Mouse (Mus musculus) liver, postnatal 0 days (tissue): ENCODE measurements at regions not wholly inside any gene's neighbourhood (a gene's known extent, or its start where the extent isn't known, plus 50 kb on each side); places are given as distances from the start of the nearest gene placed in this dataset.

ENCODE experiments used
- CTCF ChIP-seq: sonication (generic); IDR thresholded peaks from 2 replicates; pipeline ENCODE4 v1.5.1; 2016; ENCODE audit warnings: antibody characterized with exemption, low read depth
- EP300 ChIP-seq: IDR thresholded peaks from 2 replicates; pipeline ENCODE4 v1.6.1; 2016; ENCODE audit warnings: antibody characterized with exemption, low read depth, mild to moderate bottlenecking

DNA sequence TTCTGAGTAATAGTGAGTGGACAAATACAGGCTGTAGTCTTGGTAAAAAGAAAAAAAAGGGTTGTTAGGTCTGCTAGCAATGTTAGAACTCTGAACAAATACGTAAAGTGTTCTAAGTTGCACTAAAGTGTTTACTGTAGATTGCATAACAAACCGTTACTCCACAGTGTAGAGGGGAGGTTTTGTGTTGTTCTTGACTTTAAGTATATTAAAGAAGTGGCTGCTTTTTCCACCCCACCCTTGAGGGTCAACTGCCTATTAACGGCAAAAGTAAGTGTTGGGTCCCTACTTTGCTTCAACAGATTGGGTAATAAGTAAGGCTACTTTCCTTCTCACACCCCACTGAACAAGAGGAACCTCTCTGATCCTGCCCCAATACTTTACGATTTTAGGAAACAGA is 323.9 kb upstream of the Btbd3 start:
- TF ChIP-seq CTCF = no peak
- no peak for TF ChIP-seq EP300
